Mouse (Mus musculus): ENCODE measurements around the gene 6330403K07Rik.

Gene 6330403K07Rik

GRCm38 (mm10) chr11:71033163-71033761, at the start of gene 6330403K07Rik:
Gene 6330403K07Rik (minus strand): TSS chr11:71033513.
- peak; percentile 83 for DNase-seq (ENCODE audit: low read depth, low spot score)

DNA sequence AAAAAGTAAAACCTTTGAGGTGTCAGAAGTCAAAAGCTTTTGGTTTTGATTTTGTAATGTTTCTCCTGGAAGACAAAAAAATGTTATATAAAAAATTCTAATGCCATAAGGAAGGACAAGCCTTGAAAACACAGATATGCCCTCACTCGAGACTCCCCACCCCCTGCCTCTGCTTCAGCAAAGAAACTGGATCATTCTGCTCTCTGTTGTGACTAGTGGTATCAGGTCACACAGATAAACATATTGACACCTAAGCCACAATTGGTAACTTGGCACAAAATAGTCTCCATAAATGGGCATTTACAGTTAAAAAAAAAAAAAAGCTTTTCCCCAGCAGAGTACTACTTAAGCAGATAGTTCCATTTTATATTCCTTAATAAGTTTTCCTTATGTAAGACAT, 43.0 kb upstream of the 6330403K07Rik start:
- no peak for DNase-seq (ENCODE audit: low read depth, low spot score)

DNA sequence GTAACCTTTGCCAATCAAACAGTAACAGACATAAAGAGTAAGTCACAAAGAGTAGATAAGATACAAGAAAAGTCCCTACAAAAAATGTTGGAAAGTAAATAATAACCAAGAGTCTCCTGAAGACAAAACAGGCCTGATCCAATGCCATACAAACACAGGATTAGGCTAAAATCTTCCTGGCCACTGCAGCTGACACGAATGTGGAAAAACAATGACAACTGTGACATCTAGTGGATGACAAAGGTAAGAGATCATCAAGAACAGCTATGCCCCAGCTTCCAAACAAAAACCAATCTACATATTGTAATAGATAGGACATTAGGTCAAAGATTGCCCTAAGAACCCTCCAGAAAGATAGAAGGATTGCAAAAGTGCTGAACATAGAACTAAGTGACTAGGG, 19.2 kb upstream of the 6330403K07Rik start:
- peak; percentile 16 for DNase-seq (ENCODE audit: low read depth, low spot score)

GRCm38 (mm10) chr11:71039526-71040298, 6.4 kb upstream of the 6330403K07Rik start:
- no peak for DNase-seq (ENCODE audit: low read depth, low spot score)

GRCm38 (mm10) chr11:71032491-71033162, 686 bp downstream of the 6330403K07Rik start:
- DNase-seq (ENCODE audit: low read depth, low spot score): peak; percentile 1

GRCm38 (mm10) chr11:71032070-71032469, 1.2 kb downstream of the 6330403K07Rik start:
- peak; percentile 3 for DNase-seq (ENCODE audit: low read depth, low spot score)

- DNase-seq (ENCODE audit: low read depth, low spot score): no peak
These were observed 3.8 kb downstream of the 6330403K07Rik start for GRCm38 (mm10) chr11:71029403-71030118.

DNA sequence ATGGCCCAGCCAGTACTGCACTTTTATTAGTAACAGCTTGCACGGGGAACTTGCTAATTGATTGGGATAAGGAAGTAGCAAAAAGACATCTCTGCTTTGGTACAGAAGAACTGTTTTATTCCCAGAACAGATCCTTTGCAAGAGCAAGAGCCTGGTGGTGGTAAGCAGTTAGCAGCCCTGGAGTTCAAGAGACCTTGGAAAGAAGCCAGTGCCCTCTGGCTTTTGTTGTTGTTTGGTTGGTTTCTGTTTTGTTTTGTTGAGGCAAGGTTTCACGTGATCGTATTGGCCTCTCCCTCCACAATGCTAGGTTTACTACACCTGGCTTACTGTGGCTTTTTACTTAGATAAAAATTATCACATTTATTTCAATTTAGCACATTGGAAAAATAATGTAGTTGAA, 5.0 kb downstream of the 6330403K07Rik start:
- no peak for DNase-seq (ENCODE audit: low read depth, low spot score)

- DNase-seq (ENCODE audit: low read depth, low spot score): peak; percentile 93
These were observed 13.9 kb downstream of the 6330403K07Rik start, which contains the start of the genes Mis12 and Derl2 for GRCm38 (mm10) chr11:71019201-71020068. Gene Mis12 (plus strand): TSS chr11:71019611. Gene Derl2 (minus strand): TSS chr11:71019841.

GRCm38 (mm10) chr11:71018416-71019200, 14.7 kb downstream of the 6330403K07Rik start:
- DNase-seq (ENCODE audit: low read depth, low spot score): no peak

DNA sequence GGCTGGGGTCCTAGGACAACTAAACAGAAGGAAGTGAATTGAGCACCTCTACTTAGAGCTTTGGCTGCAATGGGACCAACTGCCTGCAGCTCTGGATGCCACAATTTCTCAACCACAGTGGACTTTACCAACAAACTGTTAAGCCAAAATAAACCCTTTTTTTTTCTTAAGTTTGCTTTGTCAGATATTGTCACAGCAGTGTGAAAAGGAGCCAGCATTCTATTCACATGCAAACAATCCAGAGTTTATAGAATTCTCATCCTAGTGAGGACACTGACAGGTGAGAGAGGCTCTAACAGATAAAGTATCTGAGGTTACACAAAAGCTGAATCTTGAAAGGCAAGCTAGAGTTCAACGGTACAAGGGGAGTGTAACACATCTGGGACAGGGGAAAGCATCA, 16.3 kb downstream of the 6330403K07Rik start:
- DNase-seq (ENCODE audit: low read depth, low spot score): no peak

DNA sequence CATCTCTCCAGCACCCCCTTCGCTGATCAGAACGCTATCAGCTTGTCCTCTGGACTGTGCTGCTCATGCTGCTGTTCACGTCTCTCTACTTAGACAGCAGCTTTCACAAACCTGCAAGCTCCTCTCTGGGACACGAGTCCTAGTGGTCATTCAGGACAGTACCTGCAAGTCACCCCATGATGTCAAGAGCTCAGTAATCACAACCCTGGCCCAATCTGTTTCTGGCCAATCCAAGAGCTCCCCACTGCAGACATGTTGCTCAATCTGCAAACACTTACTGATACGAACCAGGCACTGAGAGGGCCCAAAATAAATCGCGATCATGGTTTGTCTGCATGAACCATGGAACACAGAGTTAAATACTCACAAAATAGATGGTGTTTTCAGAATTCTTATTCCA, 20.6 kb downstream of the 6330403K07Rik start:
- no peak for DNase-seq (ENCODE audit: low read depth, low spot score)

- no peak for DNase-seq (ENCODE audit: low read depth, low spot score)
These were observed 25.0 kb downstream of the 6330403K07Rik start for GRCm38 (mm10) chr11:71008321-71008720.

GRCm38 (mm10) chr11:71007831-71008230, 25.5 kb downstream of the 6330403K07Rik start:
- DNase-seq (ENCODE audit: low read depth, low spot score): no peak

- DNase-seq (ENCODE audit: low read depth, low spot score): no peak
These were observed 26.3 kb downstream of the 6330403K07Rik start for GRCm38 (mm10) chr11:71007026-71007425.

DNA sequence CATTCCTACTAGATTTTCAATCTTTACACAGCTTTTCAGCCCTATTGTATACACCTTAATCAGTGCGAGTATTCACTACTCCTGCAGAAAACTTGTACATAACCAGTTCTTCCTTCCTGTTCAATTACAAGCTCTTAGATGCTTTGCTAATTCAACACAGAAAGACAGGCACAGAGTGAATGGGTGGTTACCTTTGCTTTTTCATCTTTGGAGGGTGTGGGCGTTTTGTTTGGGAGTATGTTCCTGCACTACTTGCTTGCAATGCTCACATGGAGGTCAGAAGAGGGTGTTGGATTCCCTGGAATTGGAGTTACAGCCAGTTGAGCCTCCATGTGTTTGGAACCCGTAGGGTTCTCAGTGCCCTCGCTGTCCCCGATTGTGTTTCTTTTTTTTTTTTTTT, 28.3 kb downstream of the 6330403K07Rik start:
- no peak for DNase-seq (ENCODE audit: low read depth, low spot score)

- DNase-seq (ENCODE audit: low read depth, low spot score): peak; percentile 96
These were observed 29.0 kb downstream of the 6330403K07Rik start, which contains the start of gene Dhx33 for GRCm38 (mm10) chr11:71004316-71004773. Gene Dhx33 (minus strand): TSS chr11:71004437.

DNA sequence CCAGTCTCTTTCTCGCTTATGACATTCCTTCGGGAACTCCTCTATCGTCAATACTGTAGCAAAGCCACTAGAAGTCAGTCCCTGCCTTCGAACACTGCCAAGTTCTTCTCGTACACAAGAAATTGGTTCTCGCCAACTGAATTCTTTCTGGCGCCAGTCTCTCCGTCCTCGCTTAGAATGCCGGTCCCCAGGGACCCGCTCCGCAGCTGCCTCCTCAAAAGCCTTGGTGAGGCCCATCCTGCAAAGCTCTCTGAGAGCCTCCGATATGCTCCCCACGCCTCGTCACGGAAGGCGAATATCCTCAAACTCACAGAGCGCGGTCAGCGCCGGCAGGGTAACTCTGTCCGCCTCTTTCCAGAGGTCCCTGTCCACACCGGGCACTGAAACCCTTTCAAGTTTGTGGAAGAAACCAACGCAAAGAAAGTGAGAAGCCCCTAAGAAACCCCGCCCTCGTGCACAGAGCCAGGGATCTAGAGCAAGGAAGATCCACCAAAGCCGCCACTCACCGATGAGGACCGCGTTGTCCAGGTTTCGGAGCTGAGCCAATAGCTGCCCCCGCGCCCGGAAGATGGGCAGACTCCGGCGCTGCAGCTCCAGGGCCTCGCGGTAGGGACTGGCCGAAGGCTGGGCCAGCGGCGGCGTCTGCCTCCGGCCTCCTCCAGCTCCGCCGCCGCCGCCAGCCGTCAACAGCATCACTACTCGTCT, 29.6 kb downstream of the 6330403K07Rik start:
- peak; percentile 57 for DNase-seq (ENCODE audit: low read depth, low spot score)

DNA sequence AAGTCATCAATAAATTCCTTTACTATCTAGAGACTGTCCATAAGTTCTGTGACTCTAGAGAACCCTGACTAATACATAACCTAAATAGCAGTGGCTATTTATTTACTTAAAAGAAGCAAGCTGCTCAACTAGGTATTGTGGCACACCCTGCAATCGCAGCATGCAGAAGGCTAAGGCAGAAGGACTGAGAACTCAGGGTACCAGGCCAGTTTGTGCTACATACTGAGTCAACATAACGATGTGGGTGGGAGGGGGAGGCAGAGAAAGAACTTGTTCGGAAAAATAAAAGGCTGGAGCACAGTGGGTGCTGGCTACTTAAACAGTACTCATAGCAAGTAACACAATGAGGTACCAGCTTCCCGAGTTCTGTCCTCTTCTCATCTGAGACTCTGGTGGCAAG, 32.1 kb downstream of the 6330403K07Rik start:
- DNase-seq (ENCODE audit: low read depth, low spot score): no peak

Measured in embryo, embryonic 11.5 days (tissue).